Mouse (Mus musculus) left cerebral cortex, adult 18-20 months (tissue): Measurements from ENCODE around the gene Prdm15. TPM values are rescaled to one million over a fixed set of nuclear protein-coding genes. Genes with fewer than 3 reads are reported as not detected.

Source experiments
- DNase-seq, 2 experiments: peaks; one replicate each; pipeline ENCODE4 v3.0.0; 2021 to 2022; ENCODE audit warnings: low spot score in 2 of 2, mixed read lengths in 1 of 2
- microRNA-seq, 2 experiments: library from miRNA; unstranded; fragments of <30 nt; microRNA quantifications; one replicate each; pipeline ENCODE4 v1.2.0; 2021
- total RNA-seq, 2 experiments: library from RNA; stranded (reverse); gene quantifications; 2 replicates each; pipeline ENCODE4 v1.2.3; 2021

The Prdm15 gene
- total RNA-seq, 2 experiments from 2014 or later: 17.9 to 19.3 TPM

DNA sequence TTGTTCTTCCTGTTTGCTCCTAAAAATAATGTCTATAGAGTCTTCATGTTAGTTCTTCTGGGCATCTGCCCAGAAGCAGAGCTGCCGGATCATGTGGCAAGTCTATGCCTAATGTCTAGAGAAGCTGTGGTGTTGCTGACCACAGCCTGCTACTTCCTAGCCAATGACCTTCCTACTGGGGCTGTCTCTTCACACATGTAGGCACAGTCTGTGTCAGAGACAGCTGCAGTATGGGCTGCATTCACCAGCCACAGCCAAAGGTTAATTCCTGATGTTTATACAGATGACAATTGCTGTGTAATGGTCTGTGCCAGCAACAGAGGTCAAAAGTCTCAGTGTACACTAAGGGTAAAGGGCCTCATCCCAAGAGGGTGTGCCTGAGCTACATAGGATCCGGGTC is 95.2 kb downstream of the Prdm15 start:
- no peak for DNase-seq

DNA sequence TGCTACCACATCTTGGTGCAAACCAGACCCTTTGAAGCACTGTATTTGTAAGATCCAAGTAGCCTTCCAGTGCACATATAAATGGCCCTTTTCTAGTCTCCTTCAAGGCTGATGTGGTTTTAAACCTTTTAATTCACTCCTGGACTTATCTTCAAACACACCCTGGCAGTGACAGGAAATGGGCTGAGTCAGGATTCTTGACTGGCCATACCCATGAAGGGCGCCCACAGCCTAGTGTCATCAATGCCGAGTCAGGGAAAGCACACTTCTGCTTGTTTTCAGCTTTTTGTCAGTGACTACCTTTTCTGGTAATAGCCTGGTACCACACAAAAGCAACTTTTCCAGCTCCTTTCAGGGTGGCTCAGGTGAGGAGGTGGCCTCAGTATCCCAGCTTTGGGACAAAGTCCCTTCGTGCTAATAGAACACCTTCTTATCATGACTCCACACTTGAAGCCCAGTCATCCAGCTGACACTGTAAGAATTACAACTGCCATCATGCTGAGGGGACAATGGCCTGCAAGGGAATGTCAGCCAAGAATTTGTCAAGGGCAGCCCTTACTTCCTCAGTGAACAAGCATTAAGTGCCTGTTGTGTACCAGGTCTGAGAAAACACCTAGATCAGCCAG is 99.2 kb downstream of the Prdm15 start:
- no peak for DNase-seq

DNA sequence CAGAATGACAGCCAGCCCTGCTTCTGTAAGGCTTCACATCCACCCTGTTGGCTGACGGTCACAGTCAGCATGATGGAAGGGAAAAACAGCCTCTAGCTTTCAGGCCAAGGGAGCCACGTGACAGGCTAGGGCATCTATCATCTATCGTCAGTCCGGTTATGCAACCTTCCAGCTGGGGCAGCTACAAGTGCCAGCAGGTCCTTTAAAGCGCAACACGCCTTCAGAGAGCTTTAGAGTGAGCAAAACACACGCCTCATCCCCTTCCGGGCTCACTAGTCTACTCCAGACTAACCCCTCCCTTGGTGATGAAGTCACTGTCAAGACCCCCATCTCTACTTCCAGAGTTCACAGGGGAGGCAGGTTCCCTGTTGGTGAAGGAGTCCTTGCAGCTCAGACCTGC is 99.8 kb downstream of the Prdm15 start:
- DNase-seq: peak in 1 of 2 experiments; percentile 17

DNA sequence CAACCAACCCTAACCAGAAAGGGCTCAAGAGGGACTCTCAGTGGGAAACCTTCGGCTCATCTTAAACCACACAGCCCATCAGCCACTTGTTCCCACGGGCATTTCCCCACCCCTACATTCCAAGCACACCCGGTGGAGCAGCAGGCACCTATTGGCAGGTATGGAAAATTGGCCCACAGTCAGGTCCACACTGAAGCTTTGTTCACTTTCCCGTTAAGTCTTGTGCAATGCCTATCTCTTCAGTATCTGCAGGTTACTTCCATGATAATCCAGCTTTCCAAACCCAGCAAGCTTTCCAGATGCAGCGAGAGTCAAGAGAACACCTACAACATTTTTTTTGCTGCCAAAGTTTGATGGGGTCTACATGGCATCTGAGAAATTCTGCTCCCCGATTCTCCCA is 103.2 kb downstream of the Prdm15 start:
- DNase-seq: no peak

Small RNA genes lying within 50 kb of the gene (microRNA-seq; reads per million reads assigned to microRNA genes)
- gene Mir6964: 0.21 to 0.25 reads per million in 2 experiments

Other genes starting within 250 kb of the Prdm15 start
- not detected for gene Tmprss2, start 240.7 kb downstream of the Prdm15 start, total RNA-seq
- under 1 TPM; 0.58 to 0.77 TPM for gene Ripk4, start 88.1 kb downstream of the Prdm15 start, total RNA-seq
- gene C2cd2, start 110.7 kb upstream of the Prdm15 start, total RNA-seq: 10 to 100 TPM; 11.0 to 15.6 TPM
- gene Zbtb21, start 110.8 kb upstream of the Prdm15 start, total RNA-seq: 10 to 100 TPM; 26.9 to 34.7 TPM
- gene B230307C23Rik, start 145.5 kb upstream of the Prdm15 start, total RNA-seq: 10 to 100 TPM; 21.4 to 24.2 TPM
- gene A630089N07Rik, start 230.6 kb upstream of the Prdm15 start, total RNA-seq: 1 to 10 TPM; 5.4 to 8.2 TPM